Mouse (Mus musculus) MEL (cell line): ENCODE data around the gene Ptpn12. TPM values are rescaled to one million over a fixed set of nuclear protein-coding genes. Genes with fewer than 3 reads are reported as not detected.

Source experiments
- DNase-seq: peaks from one replicate; pipeline ENCODE4 v3.0.0; 2011; ENCODE audit warnings: low read depth, low spot score
- H3K27ac ChIP-seq: 2 replicates; pipeline ENCODE4 v1.5.1; 2012; ENCODE audit warnings: low read depth, mild to moderate bottlenecking, control low read depth, low read length, moderate library complexity; ENCODE audit not compliant: control insufficient read depth
- H3K27me3 ChIP-seq, 2 experiments: fragments of 150-350 bp in 1 of 2; sonication (generic) in 1 of 2; 2 replicates each; pipeline ENCODE4 v1.6.1; 2012; ENCODE audit warnings: low read length in 2 of 2, mild to moderate bottlenecking in 2 of 2, improper control_type of control experiment in 1 of 2, moderate library complexity in 1 of 2; ENCODE audit not compliant: insufficient read depth in 2 of 2, control insufficient read depth in 1 of 2
- H3K36me3 ChIP-seq, 2 experiments: 2 replicates each; pipeline ENCODE4 v1.6.1; 2012 to 2014; ENCODE audit warnings: low read length in 2 of 2, improper control_type of control experiment in 1 of 2, inconsistent platforms in 1 of 2, mild to moderate bottlenecking in 1 of 2; ENCODE audit not compliant: insufficient read depth in 2 of 2, control insufficient read depth in 1 of 2
- H3K4me1 ChIP-seq, 2 experiments: fragments of 150-350 bp in 1 of 2; sonication (generic) in 1 of 2; 2 replicates each; pipeline ENCODE4 v1.6.1; 2012; ENCODE audit warnings: low read length in 2 of 2, improper control_type of control experiment in 1 of 2, mild to moderate bottlenecking in 1 of 2; ENCODE audit not compliant: insufficient read depth in 2 of 2, control insufficient read depth in 1 of 2
- H3K4me3 ChIP-seq, 2 experiments: fragments of 150-350 bp in 1 of 2; sonication (generic) in 1 of 2; 2 replicates each; pipeline ENCODE4 v1.5.1; 2012; ENCODE audit warnings: low read depth in 2 of 2, low read length in 2 of 2, mild to moderate bottlenecking in 2 of 2, moderate library complexity in 2 of 2, control low read depth in 1 of 2, improper control_type of control experiment in 1 of 2; ENCODE audit not compliant: control insufficient read depth in 1 of 2, insufficient read depth in 1 of 2
- H3K79me2 ChIP-seq: 2 replicates; pipeline ENCODE4 v1.6.1; 2012; ENCODE audit warnings: mild to moderate bottlenecking, low read length, moderate library complexity; ENCODE audit not compliant: control insufficient read depth, poor library complexity, insufficient read depth
- H3K9ac ChIP-seq: 2 replicates; pipeline ENCODE4 v1.6.1; 2012; ENCODE audit warnings: low read depth, mild to moderate bottlenecking, control low read depth, low read length, moderate library complexity; ENCODE audit not compliant: control insufficient read depth, poor library complexity, severe bottlenecking
- H3K9me3 ChIP-seq: fragments of 150-350 bp; sonication (generic); replicated peaks from 2 replicates; pipeline ENCODE4 v1.6.1; 2012; ENCODE audit warnings: mild to moderate bottlenecking, low read length, improper control_type of control experiment, moderate library complexity; ENCODE audit not compliant: insufficient read depth
- CHD1 ChIP-seq: IDR thresholded peaks from 2 replicates; pipeline ENCODE4 v1.6.1; 2012; ENCODE audit warnings: low read depth, mild to moderate bottlenecking, inconsistent platforms, low read length, improper control_type of control experiment
- CHD2 ChIP-seq: IDR thresholded peaks from 2 replicates; pipeline ENCODE4 v1.6.1; 2011; ENCODE audit warnings: low read length, improper control_type of control experiment
- CTCF ChIP-seq, 3 experiments: IDR thresholded peaks in 2 of 3; conservative IDR thresholded peaks in 1 of 3; 2 replicates each; pipeline ENCODE4 v1.5.1; 2011 to 2012; ENCODE audit warnings: low read length in 3 of 3, low read depth in 2 of 3, mild to moderate bottlenecking in 2 of 3, improper control_type of control experiment in 1 of 3, inconsistent platforms in 1 of 3, mixed read lengths in 1 of 3, moderate library complexity in 1 of 3; ENCODE audit not compliant: control insufficient read depth in 1 of 3, insufficient read depth in 1 of 3, poor library complexity in 1 of 3, severe bottlenecking in 1 of 3
- E2F4 ChIP-seq: IDR thresholded peaks from 2 replicates; pipeline ENCODE4 v1.6.1; 2011; ENCODE audit warnings: low read depth, low read length, improper control_type of control experiment, borderline replicate concordance
- EP300 ChIP-seq, 2 experiments: IDR thresholded peaks; 2 replicates each; pipeline ENCODE4 v1.6.1; 2011; ENCODE audit warnings: improper control_type of control experiment in 2 of 2, low read length in 2 of 2, low read depth in 1 of 2, mild to moderate bottlenecking in 1 of 2
- JUND ChIP-seq: IDR thresholded peaks from 2 replicates; pipeline ENCODE4 v1.6.1; 2011; ENCODE audit warnings: low read depth, mild to moderate bottlenecking, improper control_type of control experiment, low read length
- KAT2A ChIP-seq: conservative IDR thresholded peaks from 2 replicates; pipeline ENCODE4 v1.6.1; 2012; ENCODE audit warnings: low read depth, low read length, improper control_type of control experiment, inconsistent platforms
- MAFK ChIP-seq: IDR thresholded peaks from 2 replicates; pipeline ENCODE4 v1.6.1; 2011; ENCODE audit warnings: low read depth, mild to moderate bottlenecking, low read length, improper control_type of control experiment, borderline replicate concordance
- MYC ChIP-seq: IDR thresholded peaks from 2 replicates; pipeline ENCODE4 v1.6.1; 2011; ENCODE audit warnings: low read depth, mild to moderate bottlenecking, low read length, improper control_type of control experiment, moderate library complexity
- NELFE ChIP-seq: IDR thresholded peaks from 2 replicates; pipeline ENCODE4 v1.6.1; 2011; ENCODE audit warnings: low read depth, low read length, improper control_type of control experiment
- NRF1 ChIP-seq: IDR thresholded peaks from 2 replicates; pipeline ENCODE4 v1.6.1; 2014; ENCODE audit warnings: low read depth, mild to moderate bottlenecking, inconsistent platforms, low read length, improper control_type of control experiment, moderate library complexity; ENCODE audit not compliant: poor library complexity, insufficient read depth, severe bottlenecking
- POLR2A ChIP-seq, 2 experiments: IDR thresholded peaks; 2 replicates each; pipeline ENCODE4 v1.6.1; 2011 to 2012; ENCODE audit warnings: low read length in 2 of 2, mild to moderate bottlenecking in 2 of 2, control low read depth in 1 of 2, improper control_type of control experiment in 1 of 2, low read depth in 1 of 2, moderate library complexity in 1 of 2; ENCODE audit not compliant: control insufficient read depth in 1 of 2, insufficient read depth in 1 of 2, poor library complexity in 1 of 2
- POLR2AphosphoS5 ChIP-seq: IDR thresholded peaks from 2 replicates; pipeline ENCODE4 v1.6.1; 2012; ENCODE audit warnings: low read depth, borderline replicate concordance, mild to moderate bottlenecking, inconsistent platforms, low read length, moderate library complexity, mixed read lengths
- RAD21 ChIP-seq: IDR thresholded peaks from 2 replicates; pipeline ENCODE4 v1.6.1; 2011; ENCODE audit warnings: mild to moderate bottlenecking, low read depth, low read length, improper control_type of control experiment
- SIN3A ChIP-seq: IDR thresholded peaks from 2 replicates; pipeline ENCODE4 v1.6.1; 2012; ENCODE audit warnings: low read length, improper control_type of control experiment, inconsistent platforms
- SMC3 ChIP-seq: IDR thresholded peaks from 2 replicates; pipeline ENCODE4 v1.6.1; 2011; ENCODE audit warnings: low read depth, low read length, improper control_type of control experiment
- USF1 ChIP-seq: IDR thresholded peaks from 2 replicates; pipeline ENCODE4 v1.6.1; 2014; ENCODE audit warnings: low read depth, mild to moderate bottlenecking, inconsistent platforms, low read length, improper control_type of control experiment, moderate library complexity
- ZC3H11A ChIP-seq: IDR thresholded peaks from 2 replicates; pipeline ENCODE4 v1.6.1; 2012; ENCODE audit warnings: low read depth, mild to moderate bottlenecking, inconsistent platforms, low read length, improper control_type of control experiment
- ZKSCAN1 ChIP-seq: IDR thresholded peaks from 2 replicates; pipeline ENCODE4 v1.6.1; 2012; ENCODE audit warnings: low read depth, mild to moderate bottlenecking, inconsistent platforms, low read length, improper control_type of control experiment, moderate library complexity
- ZNF384 ChIP-seq: IDR thresholded peaks from 2 replicates; pipeline ENCODE4 v1.6.1; 2012; ENCODE audit warnings: low read depth, mild to moderate bottlenecking, inconsistent platforms, low read length, improper control_type of control experiment
- polyA plus RNA-seq, 2 experiments: library from polyadenylated mRNA; stranded (reverse) in 1 of 2; unstranded in 1 of 2; fragments of >175 nt in 1 of 2; fragments of >200 nt in 1 of 2; gene quantifications; 2 replicates each; pipeline versions ENCODE4 v1.2.1 to v1.2.4; 2012; ENCODE audit warnings: low replicate concordance in 2 of 2, low read depth in 1 of 2; ENCODE audit not compliant: insufficient read length in 2 of 2, insufficient read depth in 1 of 2, missing spikeins in 1 of 2
- total RNA-seq: library from RNA; depleted of rRNA; stranded (reverse); fragments of 300-350 nt; gene quantifications from 2 replicates; pipeline ENCODE4 v1.2.3, GENCODE M21; 2012

Ptpn12 gene
- total and polyA plus RNA-seq, 3 experiments = 14.8 to 177 (median 58.2) TPM

GRCm38 (mm10) chr5:20973999-20974398 is 81.7 kb downstream of the Ptpn12 start:
- Histone ChIP-seq H3K27ac (no peak overlapping the region), H3K27me3 (no peaks in the 10 kb centered on the region), H3K79me2 (no peaks in the 10 kb centered on the region), H3K4me1 (peaks cover 5 to 14% of the 10 kb centered on the region in 2 experiments), H3K9me3 (no peaks in the 10 kb centered on the region), H3K36me3 (peaks cover 0 to 9% of the 10 kb centered on the region in 2 experiments; a peak in 2 of 4 replicates), H3K4me3 (no peak overlapping the region), H3K9ac (no peak overlapping the region)
- no peak for DNase-seq
- TF ChIP-seq NRF1 = no peak
- no peak for TF ChIP-seq CHD2
- no peak for TF ChIP-seq USF1
- TF ChIP-seq CHD1 = no peak

- Histone ChIP-seq H3K4me3 (no peak overlapping the region), H3K36me3 (peaks cover 0 to 9% of the 10 kb centered on the region in 2 experiments; a peak in 2 of 4 replicates), H3K79me2 (no peaks in the 10 kb centered on the region), H3K9ac (no peak overlapping the region), H3K9me3 (no peaks in the 10 kb centered on the region), H3K4me1 (peaks cover 5 to 14% of the 10 kb centered on the region in 2 experiments), H3K27ac (no peak overlapping the region), H3K27me3 (no peaks in the 10 kb centered on the region)
- TF ChIP-seq POLR2A (IDR thresholded peaks at IDR 0.05; ENCODE audit: control insufficient read depth in 1 of 2, insufficient read depth in 1 of 2, low read depth in 1 of 2, low read length in 2 of 2, poor library complexity in 1 of 2) (no peak), EP300 (IDR thresholded peaks at IDR 0.05; ENCODE audit: low read depth in 1 of 2, low read length in 2 of 2) (peak in 1 of 2 experiments; percentile 14; a peak in 1 of 4 replicates)
- DNase-seq = peak; percentile 84
Observed at GRCm38 (mm10) chr5:20973069-20973468, 82.6 kb downstream of the Ptpn12 start.

GRCm38 (mm10) chr5:20968963-20969362 is 86.7 kb downstream of the Ptpn12 start:
- H3K9ac ChIP-seq = no peak overlapping the region
- DNase-seq = peak; percentile 85
- no peaks in the 10 kb centered on the region for H3K9me3 ChIP-seq
- H3K79me2 ChIP-seq = no peaks in the 10 kb centered on the region
- H3K27ac ChIP-seq = no peak overlapping the region
- no peak for TF ChIP-seq E2F4
- no peak for TF ChIP-seq USF1
- TF ChIP-seq SMC3 = peak; percentile 86
- TF ChIP-seq ZKSCAN1 = no peak
- TF ChIP-seq ZNF384 = no peak
- peak; percentile 13; the same call in 1 of the 2 replicates for TF ChIP-seq MAFK
- TF ChIP-seq EP300 (IDR thresholded peaks at IDR 0.05; ENCODE audit: low read depth in 1 of 2, low read length in 2 of 2) = no peak
- peak; percentile 35; the same call in 1 of the 2 replicates for TF ChIP-seq SIN3A
- no peak for TF ChIP-seq POLR2AphosphoS5
- TF ChIP-seq JUND = no peak
- no peak for TF ChIP-seq MYC
- no peak for TF ChIP-seq NRF1
- peak; percentile 93 for TF ChIP-seq RAD21
- TF ChIP-seq KAT2A = no peak
- no peak for TF ChIP-seq CHD2
- no peak for TF ChIP-seq NELFE
- peak; percentile 92 for TF ChIP-seq ZC3H11A
- TF ChIP-seq CTCF (IDR thresholded peaks at IDR 0.05 in 2 of 3, conservative IDR thresholded peaks at IDR 0.05 in 1 of 3; ENCODE audit: control insufficient read depth in 1 of 3, insufficient read depth in 1 of 3, low read depth in 2 of 3, low read length in 3 of 3, poor library complexity in 1 of 3, severe bottlenecking in 1 of 3) = peak; percentile 59 to 86 (median 77)
- TF ChIP-seq, all 39 proteins: peak for 6
- Histone ChIP-seq H3K27me3 (no peaks in the 10 kb centered on the region), H3K4me3 (no peak overlapping the region), H3K36me3 (peaks cover 0 to 9% of the 10 kb centered on the region in 2 experiments; a peak in 2 of 4 replicates), H3K4me1 (peaks cover 5 to 11% of the 10 kb centered on the region in 2 experiments)
